Mouse (Mus musculus) heart, embryonic 15.5 days (tissue): ENCODE data around the gene Tbc1d10b. TPM values are rescaled to one million over a fixed set of nuclear protein-coding genes. Genes with fewer than 3 reads are reported as not detected.

Experiments
- ATAC-seq: fragments of 200-750 bp; cut with Nextera tagmentation; replicated peaks from 2 replicates; pipeline ENCODE4 v1.8.0; 2017; ENCODE audit warnings: low read depth, moderate TSS enrichment; ENCODE audit not compliant: insufficient number of reproducible peaks, insufficient read depth, low FRiP score
- H3K27ac ChIP-seq: fragments of 300-500 bp; sonication (generic); 2 replicates; pipeline ENCODE4 v1.5.1; 2015; ENCODE audit warnings: mild to moderate bottlenecking, inconsistent platforms
- H3K27me3 ChIP-seq: fragments of 300-500 bp; sonication (generic); 2 replicates; pipeline ENCODE4 v1.6.1; 2015; ENCODE audit warnings: inconsistent platforms
- H3K36me3 ChIP-seq: fragments of 300-500 bp; sonication (generic); 2 replicates; pipeline ENCODE4 v1.6.1; 2015; ENCODE audit warnings: mild to moderate bottlenecking, inconsistent platforms
- H3K4me1 ChIP-seq: fragments of 300-500 bp; sonication (generic); replicated peaks from 2 replicates; pipeline ENCODE4 v1.6.1; 2015; ENCODE audit warnings: inconsistent platforms
- H3K4me2 ChIP-seq: fragments of 300-500 bp; sonication (generic); 2 replicates; pipeline ENCODE4 v1.6.1; 2015; ENCODE audit warnings: inconsistent platforms, mild to moderate bottlenecking, moderate library complexity
- H3K4me3 ChIP-seq: fragments of 300-500 bp; sonication (generic); 2 replicates; pipeline ENCODE4 v1.5.1; 2015; ENCODE audit warnings: mild to moderate bottlenecking, inconsistent platforms
- H3K9ac ChIP-seq: fragments of 300-500 bp; sonication (generic); 2 replicates; pipeline ENCODE4 v1.6.1; 2015; ENCODE audit warnings: mild to moderate bottlenecking, inconsistent platforms
- H3K9me3 ChIP-seq: fragments of 300-500 bp; sonication (generic); replicated peaks from 2 replicates; pipeline ENCODE4 v1.6.1; 2016; ENCODE audit warnings: inconsistent platforms
- WGBS: fragments of 180-500 bp; shearing (Covaris S2); methylation state at CpG from one replicate; pipeline ENCODE4 v1.1.7; 2015; ENCODE audit warnings: mixed read lengths; 5-methylcytosine and 5-hydroxymethylcytosine counted together
- polyA plus RNA-seq: library from polyadenylated mRNA; unstranded; fragments of >200 nt; fragmentation: Nextera tagmentation; extraction: Ambion mirVana; gene quantifications from 2 replicates; pipeline ENCODE4 v1.2.1, GENCODE M21; 2015

Tbc1d10b gene
- polyA plus RNA-seq, 1 experiment from 2014 or later: 17.0 TPM

DNA sequence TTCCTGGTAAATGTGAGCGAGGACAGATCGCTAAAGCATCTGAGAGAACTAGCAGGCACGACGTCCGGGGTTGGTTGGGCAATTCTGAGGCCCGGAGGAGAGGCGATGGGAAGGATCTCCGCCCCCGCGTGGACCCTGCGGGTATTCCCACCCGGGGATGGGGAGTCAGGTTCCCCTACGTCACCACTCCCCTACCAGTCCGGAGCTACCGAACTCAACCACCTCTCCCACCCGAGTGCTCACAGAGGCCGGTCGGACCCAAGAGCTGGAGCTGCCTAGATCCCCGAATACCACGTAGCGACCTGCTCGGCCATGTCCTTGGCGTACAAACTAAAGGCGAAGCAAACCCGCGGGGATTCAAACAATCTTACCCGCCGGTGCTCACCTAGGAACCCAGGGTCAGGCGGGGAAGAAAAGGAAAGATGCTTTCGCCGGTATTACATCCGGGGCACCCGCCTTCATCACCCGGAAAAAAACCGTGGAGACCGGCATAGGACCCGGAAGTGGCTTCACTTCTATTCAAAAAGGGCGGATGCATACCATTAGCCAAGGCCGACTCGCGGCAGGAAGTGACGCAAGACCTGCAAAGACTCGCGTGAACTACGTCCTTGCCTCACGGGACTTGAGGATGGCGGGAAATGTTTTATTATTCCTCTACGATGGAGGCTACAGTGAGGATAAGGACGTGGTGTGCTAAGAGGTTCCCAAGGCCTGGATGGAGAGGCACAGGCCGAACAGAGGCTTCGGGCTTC, 12.5 kb downstream of the Tbc1d10b start, which contains the start of gene Cd2bp2:
Cd2bp2 (minus strand) TSS at position 507 of the 752 bp plus-strand sequence.
- WGBS: under 1% methylated on average over 51 of the region's 51 CpGs
- Histone ChIP-seq H3K36me3 (peaks cover 68% of the 10 kb centered on the region), H3K27me3 (no peaks in the 10 kb centered on the region)

DNA sequence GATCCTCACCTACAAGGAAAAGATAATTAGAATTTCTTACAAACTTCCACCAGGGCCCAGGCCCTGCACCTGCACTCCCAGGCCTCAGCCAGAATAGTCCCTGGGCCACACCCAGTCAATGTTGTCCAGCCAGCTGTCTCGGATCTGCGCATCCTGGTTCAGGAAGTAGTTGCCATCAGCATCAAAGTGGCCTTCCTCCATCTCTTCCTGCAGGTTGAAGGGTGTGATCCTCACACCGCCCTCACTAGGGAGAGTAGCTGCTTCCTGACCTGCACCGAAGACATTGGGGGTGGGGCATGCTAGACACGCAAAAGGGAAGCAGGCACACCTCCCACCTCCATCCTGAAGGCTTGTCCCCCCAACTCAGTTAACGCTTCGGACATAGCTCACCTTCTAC, 13.6 kb downstream of the Tbc1d10b start:
- Histone ChIP-seq H3K9ac (peak overlapping the region; percentile 58), H3K27ac (peak overlapping the region; percentile 79), H3K36me3 (peaks cover 57% of the 10 kb centered on the region), H3K9me3 (no peaks in the 10 kb centered on the region), H3K27me3 (no peaks in the 10 kb centered on the region), H3K4me1 (peaks cover 21% of the 10 kb centered on the region), H3K4me3 (peak overlapping the region; percentile 66), H3K4me2 (peak overlapping the region; percentile 71)
- WGBS: 72% methylated on average over 7 of the region's 7 CpGs
- ATAC-seq: no peak

More for the DNA sequence above, 12.5 kb downstream of the Tbc1d10b start, which contains the start of gene Cd2bp2:
- no peaks in the 10 kb centered on the region for H3K9me3 ChIP-seq
- peak; percentile 94 for ATAC-seq
- H3K9ac ChIP-seq: peak within 1 kb of the TSS; percentile 58
- H3K4me1 ChIP-seq: peaks cover 21% of the 10 kb centered on the region
- peak within 1 kb of the TSS; percentile 79 for H3K27ac ChIP-seq
- H3K4me2 ChIP-seq: peak within 1 kb of the TSS; percentile 71
- peak within 1 kb of the TSS; percentile 66 for H3K4me3 ChIP-seq

DNA sequence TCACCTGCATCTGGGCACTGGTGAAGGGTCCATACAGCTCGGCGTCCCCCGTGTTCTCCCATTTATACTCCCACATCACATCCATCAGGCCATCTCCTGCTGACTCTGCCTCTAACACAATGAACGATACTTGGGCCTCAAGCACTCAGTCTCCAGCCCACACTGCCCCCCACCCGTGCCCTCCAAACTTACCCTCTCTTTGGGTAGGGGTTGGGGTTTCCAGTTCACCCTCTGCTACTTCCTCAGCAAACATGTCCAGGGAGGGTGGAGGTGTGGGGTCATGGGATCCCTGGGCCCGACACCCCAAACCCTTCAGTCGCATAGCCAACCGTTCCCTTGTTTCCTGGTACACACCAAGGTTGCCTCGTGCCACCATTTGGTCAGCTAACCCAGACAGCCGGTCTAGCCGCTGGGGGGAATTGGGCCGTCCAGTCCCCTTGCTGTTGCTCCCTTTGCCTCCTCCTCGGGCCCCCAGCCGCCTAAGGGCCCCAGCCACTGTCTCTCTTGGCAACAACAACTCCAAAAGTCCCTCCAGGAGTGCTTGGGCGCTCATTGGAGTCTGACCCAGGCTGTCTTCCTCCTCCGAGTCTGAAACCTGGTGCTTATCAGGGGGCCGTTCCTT, 14.1 kb downstream of the Tbc1d10b start:
- WGBS: 90% methylated on average over 17 of the region's 17 CpGs
- H3K27me3 ChIP-seq: no peaks in the 10 kb centered on the region
- ATAC-seq: no peak
- H3K4me1 ChIP-seq: peaks cover 21% of the 10 kb centered on the region
- peak overlapping the region; percentile 66; the same call in 1 of the 2 replicates for H3K4me3 ChIP-seq
- H3K27ac ChIP-seq: no peak overlapping the region
- H3K36me3 ChIP-seq: peaks cover 52% of the 10 kb centered on the region
- peak overlapping the region; percentile 71 for H3K4me2 ChIP-seq
- no peaks in the 10 kb centered on the region for H3K9me3 ChIP-seq
- H3K9ac ChIP-seq: no peak overlapping the region; the same call in 1 of the 2 replicates

DNA sequence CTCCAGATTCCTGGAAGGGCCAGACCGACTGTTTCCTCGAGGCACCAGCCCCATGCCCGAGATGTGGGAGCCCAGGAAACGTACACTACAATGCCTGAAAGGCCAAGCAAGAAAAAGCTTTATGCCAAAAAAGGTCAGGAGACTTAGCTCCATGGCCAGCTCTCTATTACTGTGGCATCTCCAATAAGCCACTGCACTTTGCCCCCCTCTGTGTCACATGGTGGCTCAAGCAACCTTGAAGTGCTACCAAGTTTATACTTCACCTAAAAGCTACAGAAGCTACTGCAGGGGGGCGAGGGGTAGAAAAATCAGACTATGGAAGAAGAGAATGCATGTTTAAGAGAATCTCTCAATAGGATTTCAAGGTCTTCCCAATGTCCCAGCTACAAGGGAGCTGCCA, 15.3 kb downstream of the Tbc1d10b start:
- H3K4me3 ChIP-seq: no peak overlapping the region
- no peaks in the 10 kb centered on the region for H3K27me3 ChIP-seq
- no peak overlapping the region for H3K4me2 ChIP-seq
- H3K4me1 ChIP-seq: peaks cover 21% of the 10 kb centered on the region
- WGBS: 93% methylated on average over 5 of the region's 5 CpGs
- ATAC-seq: no peak
- H3K9me3 ChIP-seq: no peaks in the 10 kb centered on the region
- no peak overlapping the region for H3K9ac ChIP-seq
- H3K36me3 ChIP-seq: peaks cover 40% of the 10 kb centered on the region
- H3K27ac ChIP-seq: no peak overlapping the region

DNA sequence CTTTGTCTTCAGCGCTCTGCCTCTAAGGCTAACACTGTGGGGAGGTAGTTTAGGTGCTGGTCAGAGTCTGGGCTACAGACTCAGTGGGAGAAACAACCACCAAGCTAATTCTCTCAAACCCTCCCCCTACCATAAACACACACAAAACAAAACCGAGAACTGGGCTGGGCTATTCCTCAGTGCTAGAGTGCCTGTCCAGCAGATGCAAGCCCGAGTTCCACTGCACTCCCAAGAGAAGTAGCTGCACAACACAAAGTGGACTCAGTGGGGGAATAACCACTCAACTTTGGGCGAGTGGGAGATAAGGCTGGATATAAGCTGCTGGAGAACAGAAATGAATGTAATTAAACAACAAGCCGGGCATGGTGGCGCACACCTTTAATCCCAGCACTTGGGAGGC, 17.6 kb downstream of the Tbc1d10b start:
- H3K4me2 ChIP-seq: no peak overlapping the region
- H3K36me3 ChIP-seq: peaks cover 34% of the 10 kb centered on the region
- no peak for ATAC-seq
- no peak overlapping the region for H3K27ac ChIP-seq
- WGBS: 78% methylated on average over 6 of the region's 6 CpGs
- no peak overlapping the region for H3K9ac ChIP-seq
- no peak overlapping the region for H3K4me3 ChIP-seq
- H3K27me3 ChIP-seq: no peaks in the 10 kb centered on the region
- H3K9me3 ChIP-seq: no peaks in the 10 kb centered on the region
- peaks cover 14% of the 10 kb centered on the region for H3K4me1 ChIP-seq

DNA sequence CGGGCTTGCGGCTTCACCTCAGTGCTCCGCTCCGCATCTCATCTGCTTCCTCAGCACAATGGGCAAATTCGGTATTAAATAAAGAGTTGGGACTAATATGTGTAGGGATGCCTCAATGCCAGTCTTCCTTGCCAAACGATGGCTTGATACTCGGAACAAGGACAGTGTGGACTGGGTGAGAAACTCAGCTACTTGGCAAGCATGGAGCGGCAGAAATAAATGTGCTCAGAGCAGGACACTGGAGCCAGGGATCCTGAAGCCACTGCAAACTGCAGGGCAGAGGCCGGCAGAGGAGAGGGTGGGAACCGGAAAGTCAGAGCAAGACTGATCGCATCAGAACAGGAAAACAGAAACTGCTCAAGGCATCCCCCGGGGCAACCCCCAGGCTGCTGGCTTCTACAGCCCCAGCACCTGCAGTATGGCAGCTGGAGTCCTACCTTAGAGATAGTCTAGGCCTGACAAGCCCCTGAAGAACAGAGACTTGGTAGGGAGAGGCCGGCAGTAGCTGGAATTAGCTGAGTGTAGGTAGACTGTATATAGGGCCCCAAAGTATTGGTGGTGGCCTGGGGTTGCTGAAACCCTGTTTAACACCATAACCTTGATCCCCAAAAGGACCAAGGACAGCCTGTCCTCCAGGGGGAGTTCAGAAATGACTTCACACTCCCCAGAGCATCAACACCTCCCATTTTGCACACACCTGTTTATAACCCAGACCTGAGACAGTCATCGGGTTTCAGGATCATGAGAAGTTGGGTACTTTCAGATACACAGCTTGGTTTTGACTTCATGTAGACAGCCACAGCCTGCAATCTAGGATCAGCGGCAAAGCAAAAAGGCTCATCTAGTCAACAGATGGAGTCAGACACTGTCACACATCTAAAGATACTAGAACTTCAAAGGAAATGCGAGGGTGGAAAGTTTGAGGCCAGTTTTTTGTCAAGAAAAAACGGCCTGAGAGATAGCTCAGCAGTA, 19.7 kb downstream of the Tbc1d10b start:
- Histone ChIP-seq H3K4me1 (no peaks in the 10 kb centered on the region), H3K9me3 (no peaks in the 10 kb centered on the region), H3K4me2 (no peak overlapping the region), H3K4me3 (no peak overlapping the region), H3K27ac (no peak overlapping the region), H3K27me3 (no peaks in the 10 kb centered on the region), H3K36me3 (peaks cover 24% of the 10 kb centered on the region), H3K9ac (no peak overlapping the region)
- peak; percentile 59; the same call in 1 of the 2 replicates for ATAC-seq
- WGBS: 72% methylated on average over 17 of the region's 17 CpGs

DNA sequence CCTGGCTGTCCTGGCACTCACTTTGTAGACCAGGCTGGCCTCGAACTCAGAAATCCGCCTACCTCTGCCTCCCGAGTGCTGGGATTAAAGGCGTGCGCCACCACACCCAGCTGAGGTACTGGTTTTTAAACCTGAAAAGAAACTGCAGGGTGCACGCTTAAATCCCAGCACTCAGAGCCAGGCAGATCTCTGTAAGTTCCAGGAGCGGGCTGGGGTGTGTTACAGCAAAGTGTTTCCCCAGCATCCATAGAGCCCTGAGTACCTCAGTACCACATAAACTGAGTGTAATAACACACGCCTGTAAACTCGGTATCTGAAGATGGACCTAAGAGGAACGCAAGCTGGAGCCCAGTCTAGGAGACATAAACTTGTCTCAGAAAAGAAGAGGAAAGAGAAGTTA, 20.9 kb downstream of the Tbc1d10b start:
- H3K4me1 ChIP-seq: no peaks in the 10 kb centered on the region
- no peaks in the 10 kb centered on the region for H3K27me3 ChIP-seq
- H3K4me3 ChIP-seq: no peak overlapping the region
- no peaks in the 10 kb centered on the region for H3K9me3 ChIP-seq
- H3K27ac ChIP-seq: no peak overlapping the region
- peaks cover 13% of the 10 kb centered on the region for H3K36me3 ChIP-seq
- H3K9ac ChIP-seq: no peak overlapping the region
- 67% methylated on average over 10 of the region's 10 CpGs for WGBS
- ATAC-seq: no peak
- no peak overlapping the region for H3K4me2 ChIP-seq

DNA sequence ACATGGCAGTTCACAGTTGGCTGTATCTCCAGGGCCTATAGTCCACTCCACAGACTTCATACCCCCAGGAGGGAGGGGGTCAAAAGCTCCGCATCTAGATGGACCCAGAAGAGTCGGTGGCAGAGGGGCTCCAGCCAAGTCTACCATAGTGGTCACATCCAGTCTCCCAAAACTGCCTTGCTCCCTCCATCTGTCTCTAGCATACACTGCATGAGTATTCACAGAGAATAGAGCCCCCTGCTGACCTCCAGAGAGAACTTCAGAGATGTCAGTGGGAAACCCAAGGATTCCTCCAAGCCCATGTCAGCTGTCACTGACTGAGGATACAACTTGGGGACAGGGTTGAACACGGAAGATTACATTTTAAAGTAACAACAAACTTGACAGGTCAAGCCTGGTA, 22.7 kb downstream of the Tbc1d10b start:
- Histone ChIP-seq H3K27me3 (no peaks in the 10 kb centered on the region), H3K27ac (peak overlapping the region; percentile 26; the same call in 1 of the 2 replicates), H3K4me2 (no peak overlapping the region), H3K9ac (no peak overlapping the region), H3K36me3 (no peaks in the 10 kb centered on the region), H3K4me1 (no peaks in the 10 kb centered on the region), H3K9me3 (no peaks in the 10 kb centered on the region), H3K4me3 (no peak overlapping the region)
- no peak for ATAC-seq
- WGBS: 47% methylated on average over 3 of the region's 3 CpGs

DNA sequence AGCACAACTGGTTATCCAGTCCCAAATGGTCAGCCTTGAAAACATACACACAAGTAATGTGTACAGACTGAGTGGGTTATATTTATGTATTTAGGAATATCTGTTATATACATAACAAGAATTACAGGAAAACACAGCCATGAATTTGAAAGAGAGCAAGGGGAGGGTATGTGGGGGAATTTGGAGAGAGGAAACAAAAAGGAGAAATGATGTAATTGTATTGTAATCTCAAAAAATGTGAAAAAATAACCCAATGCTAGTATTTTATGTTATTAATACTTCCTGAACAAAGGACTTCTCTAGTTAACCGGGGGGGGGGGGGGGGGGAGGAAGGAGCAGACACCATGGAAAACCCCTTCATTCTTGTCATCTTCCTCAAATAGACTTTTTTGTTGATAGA, 23.5 kb downstream of the Tbc1d10b start:
- no peak overlapping the region for H3K4me2 ChIP-seq
- no peaks in the 10 kb centered on the region for H3K4me1 ChIP-seq
- no peak overlapping the region for H3K4me3 ChIP-seq
- H3K36me3 ChIP-seq: no peaks in the 10 kb centered on the region
- WGBS: 40% methylated on average over 1 of the region's 1 CpGs
- no peak overlapping the region for H3K9ac ChIP-seq
- no peak for ATAC-seq
- 0 out of 2 replicates have a peak overlapping the region, but pooled peaks have one; percentile 26 for H3K27ac ChIP-seq
- no peaks in the 10 kb centered on the region for H3K9me3 ChIP-seq
- no peaks in the 10 kb centered on the region for H3K27me3 ChIP-seq

DNA sequence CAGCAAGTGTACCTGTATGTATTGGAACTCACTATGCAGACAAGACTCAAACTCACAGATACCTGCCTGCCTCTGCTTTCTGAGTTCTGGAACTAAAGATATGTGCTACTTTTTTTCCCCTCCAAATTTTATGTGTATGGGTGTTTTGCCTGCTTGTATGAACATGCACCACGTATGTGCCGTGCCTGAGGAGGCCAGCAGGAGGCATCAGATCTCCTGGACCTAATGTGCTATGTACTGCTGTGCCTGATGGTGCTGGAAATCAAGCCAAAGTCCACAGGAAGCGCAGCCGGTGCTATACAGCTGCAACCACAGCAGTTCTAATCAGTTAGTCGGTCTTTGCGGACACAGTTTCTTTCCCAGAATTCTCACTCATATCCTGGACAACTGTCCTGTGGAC, 24.4 kb downstream of the Tbc1d10b start:
- H3K4me2 ChIP-seq: no peak overlapping the region
- no peak overlapping the region for H3K27ac ChIP-seq
- H3K4me1 ChIP-seq: no peaks in the 10 kb centered on the region
- H3K4me3 ChIP-seq: no peak overlapping the region
- H3K27me3 ChIP-seq: no peaks in the 10 kb centered on the region
- ATAC-seq: no peak
- no peaks in the 10 kb centered on the region for H3K36me3 ChIP-seq
- no peak overlapping the region for H3K9ac ChIP-seq
- no peaks in the 10 kb centered on the region for H3K9me3 ChIP-seq
- 64% methylated on average over 6 of the region's 6 CpGs for WGBS

DNA sequence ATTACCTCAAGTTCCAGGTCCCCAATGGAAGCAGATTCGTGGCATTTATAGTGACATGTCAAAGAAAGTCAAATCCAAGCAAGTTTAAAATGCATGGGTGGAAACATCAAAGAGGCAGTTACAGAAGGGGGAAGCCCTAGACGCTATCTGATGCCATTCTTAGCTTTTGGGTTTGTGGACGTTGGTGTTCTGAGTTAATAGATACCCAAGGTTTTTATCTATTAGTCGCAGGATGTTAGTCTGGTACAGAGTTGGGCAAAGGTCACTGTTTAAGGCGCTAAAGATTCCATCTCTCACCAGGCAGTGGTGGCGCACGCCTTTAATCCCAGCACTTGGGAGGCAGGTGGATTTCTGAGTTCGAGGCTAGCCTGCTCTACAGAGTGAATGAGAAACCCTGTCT, 24.9 kb downstream of the Tbc1d10b start:
- H3K4me3 ChIP-seq: no peak overlapping the region
- WGBS: 67% methylated on average over 8 of the region's 8 CpGs

More for the DNA sequence above, 24.9 kb downstream of the Tbc1d10b start:
- Histone ChIP-seq H3K27ac (no peak overlapping the region), H3K9me3 (no peaks in the 10 kb centered on the region), H3K4me2 (no peak overlapping the region), H3K36me3 (no peaks in the 10 kb centered on the region), H3K27me3 (no peaks in the 10 kb centered on the region), H3K9ac (no peak overlapping the region), H3K4me1 (no peaks in the 10 kb centered on the region)
- ATAC-seq: no peak
